Mouse (Mus musculus) MEL (cell line): ENCODE measurements around the gene Vcam1. TPM values are rescaled to one million over a fixed set of nuclear protein-coding genes. Genes with fewer than 3 reads are reported as not detected.

ENCODE experiments used
- DNase-seq: peaks from one replicate; pipeline ENCODE4 v3.0.0; 2011; ENCODE audit warnings: low read depth, low spot score
- H3K27ac ChIP-seq: 2 replicates; pipeline ENCODE4 v1.5.1; 2012; ENCODE audit warnings: low read depth, mild to moderate bottlenecking, control low read depth, low read length, moderate library complexity; ENCODE audit not compliant: control insufficient read depth
- H3K27me3 ChIP-seq, 2 experiments: fragments of 150-350 bp in 1 of 2; sonication (generic) in 1 of 2; 2 replicates each; pipeline ENCODE4 v1.6.1; 2012; ENCODE audit warnings: low read length in 2 of 2, mild to moderate bottlenecking in 2 of 2, improper control_type of control experiment in 1 of 2, moderate library complexity in 1 of 2; ENCODE audit not compliant: insufficient read depth in 2 of 2, control insufficient read depth in 1 of 2
- H3K36me3 ChIP-seq, 2 experiments: 2 replicates each; pipeline ENCODE4 v1.6.1; 2012 to 2014; ENCODE audit warnings: low read length in 2 of 2, improper control_type of control experiment in 1 of 2, inconsistent platforms in 1 of 2, mild to moderate bottlenecking in 1 of 2; ENCODE audit not compliant: insufficient read depth in 2 of 2, control insufficient read depth in 1 of 2
- H3K4me1 ChIP-seq, 2 experiments: fragments of 150-350 bp in 1 of 2; sonication (generic) in 1 of 2; 2 replicates each; pipeline ENCODE4 v1.6.1; 2012; ENCODE audit warnings: low read length in 2 of 2, improper control_type of control experiment in 1 of 2, mild to moderate bottlenecking in 1 of 2; ENCODE audit not compliant: insufficient read depth in 2 of 2, control insufficient read depth in 1 of 2
- H3K4me3 ChIP-seq, 2 experiments: fragments of 150-350 bp in 1 of 2; sonication (generic) in 1 of 2; 2 replicates each; pipeline ENCODE4 v1.5.1; 2012; ENCODE audit warnings: low read depth in 2 of 2, low read length in 2 of 2, mild to moderate bottlenecking in 2 of 2, moderate library complexity in 2 of 2, control low read depth in 1 of 2, improper control_type of control experiment in 1 of 2; ENCODE audit not compliant: control insufficient read depth in 1 of 2, insufficient read depth in 1 of 2
- H3K79me2 ChIP-seq: 2 replicates; pipeline ENCODE4 v1.6.1; 2012; ENCODE audit warnings: mild to moderate bottlenecking, low read length, moderate library complexity; ENCODE audit not compliant: control insufficient read depth, poor library complexity, insufficient read depth
- H3K9ac ChIP-seq: 2 replicates; pipeline ENCODE4 v1.6.1; 2012; ENCODE audit warnings: low read depth, mild to moderate bottlenecking, control low read depth, low read length, moderate library complexity; ENCODE audit not compliant: control insufficient read depth, poor library complexity, severe bottlenecking
- H3K9me3 ChIP-seq: fragments of 150-350 bp; sonication (generic); replicated peaks from 2 replicates; pipeline ENCODE4 v1.6.1; 2012; ENCODE audit warnings: mild to moderate bottlenecking, low read length, improper control_type of control experiment, moderate library complexity; ENCODE audit not compliant: insufficient read depth
- BHLHE40 ChIP-seq: IDR thresholded peaks from 2 replicates; pipeline ENCODE4 v1.6.1; 2012; ENCODE audit warnings: low read depth, mild to moderate bottlenecking, inconsistent platforms, low read length, improper control_type of control experiment, borderline replicate concordance
- CHD1 ChIP-seq: IDR thresholded peaks from 2 replicates; pipeline ENCODE4 v1.6.1; 2012; ENCODE audit warnings: low read depth, mild to moderate bottlenecking, inconsistent platforms, low read length, improper control_type of control experiment
- E2F4 ChIP-seq: IDR thresholded peaks from 2 replicates; pipeline ENCODE4 v1.6.1; 2011; ENCODE audit warnings: low read depth, low read length, improper control_type of control experiment, borderline replicate concordance
- ELF1 ChIP-seq: IDR thresholded peaks from 2 replicates; pipeline ENCODE4 v1.6.1; 2014; ENCODE audit warnings: low read depth, mild to moderate bottlenecking, inconsistent platforms, low read length, improper control_type of control experiment, moderate library complexity
- EP300 ChIP-seq, 2 experiments: IDR thresholded peaks; 2 replicates each; pipeline ENCODE4 v1.6.1; 2011; ENCODE audit warnings: improper control_type of control experiment in 2 of 2, low read length in 2 of 2, low read depth in 1 of 2, mild to moderate bottlenecking in 1 of 2
- HCFC1 ChIP-seq: IDR thresholded peaks from 2 replicates; pipeline ENCODE4 v1.6.1; 2012; ENCODE audit warnings: low read depth, mild to moderate bottlenecking, inconsistent platforms, low read length, improper control_type of control experiment, moderate library complexity
- JUND ChIP-seq: IDR thresholded peaks from 2 replicates; pipeline ENCODE4 v1.6.1; 2011; ENCODE audit warnings: low read depth, mild to moderate bottlenecking, improper control_type of control experiment, low read length
- KAT2A ChIP-seq: conservative IDR thresholded peaks from 2 replicates; pipeline ENCODE4 v1.6.1; 2012; ENCODE audit warnings: low read depth, low read length, improper control_type of control experiment, inconsistent platforms
- MAZ ChIP-seq: IDR thresholded peaks from 2 replicates; pipeline ENCODE4 v1.6.1; 2012; ENCODE audit warnings: low read depth, mild to moderate bottlenecking, inconsistent platforms, low read length, improper control_type of control experiment
- NELFE ChIP-seq: IDR thresholded peaks from 2 replicates; pipeline ENCODE4 v1.6.1; 2011; ENCODE audit warnings: low read depth, low read length, improper control_type of control experiment
- NRF1 ChIP-seq: IDR thresholded peaks from 2 replicates; pipeline ENCODE4 v1.6.1; 2014; ENCODE audit warnings: low read depth, mild to moderate bottlenecking, inconsistent platforms, low read length, improper control_type of control experiment, moderate library complexity; ENCODE audit not compliant: poor library complexity, insufficient read depth, severe bottlenecking
- POLR2A ChIP-seq, 2 experiments: IDR thresholded peaks; 2 replicates each; pipeline ENCODE4 v1.6.1; 2011 to 2012; ENCODE audit warnings: low read length in 2 of 2, mild to moderate bottlenecking in 2 of 2, control low read depth in 1 of 2, improper control_type of control experiment in 1 of 2, low read depth in 1 of 2, moderate library complexity in 1 of 2; ENCODE audit not compliant: control insufficient read depth in 1 of 2, insufficient read depth in 1 of 2, poor library complexity in 1 of 2
- POLR2AphosphoS5 ChIP-seq: IDR thresholded peaks from 2 replicates; pipeline ENCODE4 v1.6.1; 2012; ENCODE audit warnings: low read depth, borderline replicate concordance, mild to moderate bottlenecking, inconsistent platforms, low read length, moderate library complexity, mixed read lengths
- RCOR1 ChIP-seq: IDR thresholded peaks from 2 replicates; pipeline ENCODE4 v1.6.1; 2012; ENCODE audit warnings: low read depth, mild to moderate bottlenecking, inconsistent platforms, low read length, improper control_type of control experiment
- SMC3 ChIP-seq: IDR thresholded peaks from 2 replicates; pipeline ENCODE4 v1.6.1; 2011; ENCODE audit warnings: low read depth, low read length, improper control_type of control experiment
- TAL1 ChIP-seq: IDR thresholded peaks from 2 replicates; pipeline ENCODE4 v1.6.1; 2012; ENCODE audit warnings: mild to moderate bottlenecking, inconsistent platforms, low read length, moderate library complexity, mixed read lengths
- TBP ChIP-seq: IDR thresholded peaks from 2 replicates; pipeline ENCODE4 v1.8.0; 2011; ENCODE audit warnings: low read depth, low read length, improper control_type of control experiment
- TCF12 ChIP-seq: IDR thresholded peaks from 2 replicates; pipeline ENCODE4 v1.6.1; 2014; ENCODE audit warnings: low read depth, mild to moderate bottlenecking, inconsistent platforms, low read length, improper control_type of control experiment, moderate library complexity
- USF1 ChIP-seq: IDR thresholded peaks from 2 replicates; pipeline ENCODE4 v1.6.1; 2014; ENCODE audit warnings: low read depth, mild to moderate bottlenecking, inconsistent platforms, low read length, improper control_type of control experiment, moderate library complexity
- USF2 ChIP-seq, 2 experiments: IDR thresholded peaks; 2 replicates each; pipeline ENCODE4 v1.6.1; 2011 to 2012; ENCODE audit warnings: improper control_type of control experiment in 2 of 2, low read length in 2 of 2, borderline replicate concordance in 1 of 2, inconsistent platforms in 1 of 2, low read depth in 1 of 2, mild to moderate bottlenecking in 1 of 2; ENCODE audit not compliant: insufficient read depth in 1 of 2
- ZKSCAN1 ChIP-seq: IDR thresholded peaks from 2 replicates; pipeline ENCODE4 v1.6.1; 2012; ENCODE audit warnings: low read depth, mild to moderate bottlenecking, inconsistent platforms, low read length, improper control_type of control experiment, moderate library complexity
- ZNF384 ChIP-seq: IDR thresholded peaks from 2 replicates; pipeline ENCODE4 v1.6.1; 2012; ENCODE audit warnings: low read depth, mild to moderate bottlenecking, inconsistent platforms, low read length, improper control_type of control experiment
- polyA plus RNA-seq, 2 experiments: library from polyadenylated mRNA; stranded (reverse) in 1 of 2; unstranded in 1 of 2; fragments of >175 nt in 1 of 2; fragments of >200 nt in 1 of 2; gene quantifications; 2 replicates each; pipeline versions ENCODE4 v1.2.1 to v1.2.4; 2012; ENCODE audit warnings: low replicate concordance in 2 of 2, low read depth in 1 of 2; ENCODE audit not compliant: insufficient read length in 2 of 2, insufficient read depth in 1 of 2, missing spikeins in 1 of 2
- total RNA-seq: library from RNA; depleted of rRNA; stranded (reverse); fragments of 300-350 nt; gene quantifications from 2 replicates; pipeline ENCODE4 v1.2.3, GENCODE M21; 2012

The Vcam1 gene
- total and polyA plus RNA-seq, 3 experiments: not detected

DNA sequence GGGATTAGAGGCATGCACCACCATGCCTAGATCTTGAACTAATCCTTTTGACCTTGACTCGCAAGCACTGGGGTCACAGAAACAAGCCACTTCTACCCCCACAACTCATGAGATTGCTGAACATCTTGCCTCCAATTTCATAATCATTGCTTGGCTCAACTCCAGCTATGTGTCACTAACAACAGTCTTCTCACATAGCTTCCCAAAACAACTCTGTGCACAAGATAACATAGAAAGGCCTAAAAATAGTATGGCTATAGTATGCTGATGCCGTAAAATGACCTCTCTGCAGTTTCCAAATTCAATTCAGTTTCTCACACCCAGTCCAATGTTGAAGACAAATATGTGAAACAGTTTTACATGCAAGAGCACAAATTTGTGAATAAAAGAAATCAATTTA lies 56.9 kb downstream of the Vcam1 start:
- TF ChIP-seq HCFC1 (no peak), USF2 (IDR thresholded peaks at IDR 0.05; ENCODE audit: borderline replicate concordance in 1 of 2, insufficient read depth in 1 of 2, low read depth in 1 of 2, low read length in 2 of 2) (no peak), ZNF384 (no peak), EP300 (IDR thresholded peaks at IDR 0.05; ENCODE audit: low read depth in 1 of 2, low read length in 2 of 2) (no peak), MAZ (no peak), USF1 (no peak), BHLHE40 (no peak), E2F4 (no peak), TBP (no peak), KAT2A (no peak), RCOR1 (no peak), ELF1 (no peak), TAL1 (no peak), NRF1 (no peak), POLR2AphosphoS5 (no peak), ZKSCAN1 (no peak), SMC3 (no peak)
- no peaks in the 10 kb centered on the region for H3K9me3 ChIP-seq

DNA sequence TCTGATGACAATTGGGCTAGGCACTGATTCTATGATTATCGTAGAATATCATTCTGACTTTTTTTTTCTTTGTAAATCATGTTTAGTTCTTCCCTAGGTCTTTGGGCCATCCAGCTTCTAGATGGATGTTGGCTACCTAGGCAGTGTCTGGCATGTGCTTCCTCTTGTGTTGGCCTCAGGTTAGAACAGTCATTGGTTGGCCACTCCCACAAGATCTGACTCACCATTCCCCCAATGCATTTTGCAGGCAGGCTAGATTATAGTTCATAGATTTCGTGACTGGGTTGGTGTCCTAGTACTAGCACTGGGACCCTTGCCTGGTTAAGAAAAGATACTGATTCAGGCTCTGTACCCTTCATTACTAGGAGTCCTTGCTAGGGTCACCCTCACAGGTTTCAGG lies 67.3 kb downstream of the Vcam1 start:
- Histone ChIP-seq H3K4me3 (no peak overlapping the region), H3K9ac (no peak overlapping the region), H3K9me3 (no peaks in the 10 kb centered on the region), H3K79me2 (no peaks in the 10 kb centered on the region), H3K36me3 (no peaks in the 10 kb centered on the region), H3K4me1 (no peaks in the 10 kb centered on the region), H3K27ac (no peak overlapping the region), H3K27me3 (peaks cover 0 to 5% of the 10 kb centered on the region in 2 experiments; a peak in 3 of 4 replicates)
- no peak for DNase-seq
- TF ChIP-seq EP300 (IDR thresholded peaks at IDR 0.05; ENCODE audit: low read depth in 1 of 2, low read length in 2 of 2) (no peak), NELFE (no peak), TCF12 (no peak), ZNF384 (no peak), HCFC1 (no peak), RCOR1 (no peak), ZKSCAN1 (no peak), CHD1 (no peak), JUND (no peak), POLR2A (IDR thresholded peaks at IDR 0.05; ENCODE audit: control insufficient read depth in 1 of 2, insufficient read depth in 1 of 2, low read depth in 1 of 2, low read length in 2 of 2, poor library complexity in 1 of 2) (no peak), KAT2A (no peak)

More for the DNA sequence above, 56.9 kb downstream of the Vcam1 start:
- H3K9ac ChIP-seq: no peak overlapping the region
- no peaks in the 10 kb centered on the region for H3K79me2 ChIP-seq
- H3K4me3 ChIP-seq: no peak overlapping the region
- H3K27ac ChIP-seq: no peak overlapping the region
- peaks cover 2 to 4% of the 10 kb centered on the region in 2 experiments; a peak in 3 of 4 replicates for H3K27me3 ChIP-seq
- peak; percentile 7 for DNase-seq
- no peaks in the 10 kb centered on the region for H3K4me1 ChIP-seq
- no peaks in the 10 kb centered on the region for H3K36me3 ChIP-seq
